Mouse (Mus musculus) activated CD4-positive, CD25-positive, alpha-beta regulatory T cell, adult 4 months (primary cell): ENCODE results near the gene Adgrl1. TPM values are rescaled to one million over a fixed set of nuclear protein-coding genes. Genes with fewer than 3 reads are reported as not detected.
"Not testable (repeated sequence)": the region's sequence is repeated elsewhere in the genome, so short reads cannot be mapped to it uniquely, and the experiment has no call there.

Experiments used
- ATAC-seq: one replicate; pipeline ENCODE4 v1.8.0; 2017
- polyA plus RNA-seq, 2 experiments: library from polyadenylated mRNA; unstranded; fragments of 100-300 nt; shearing (Covaris generic); gene quantifications; one replicate each; pipeline ENCODE4 v1.2.1; 2017

Adgrl1 gene
- polyA plus RNA-seq, 2 experiments from 2014 or later: 9.3 to 11.0 TPM

GRCm38 (mm10) chr8:83955106-83955957 is 55.4 kb downstream of the Adgrl1 start, which contains the start of the genes Gm10644 and Asf1b:
Gene Gm10644 (minus strand): TSS chr8:83955205.
Gene Asf1b (plus strand): TSS chr8:83955507.
- ATAC-seq: peak; percentile 90

- ATAC-seq: no peak
These were observed 56.0 kb downstream of the Adgrl1 start for GRCm38 (mm10) chr8:83955958-83956218.

- ATAC-seq: no peak
These were observed 56.9 kb downstream of the Adgrl1 start for GRCm38 (mm10) chr8:83956789-83957188.

GRCm38 (mm10) chr8:83964015-83964765 is 64.3 kb downstream of the Adgrl1 start:
- ATAC-seq: no peak

- ATAC-seq: no peak
These were observed 67.8 kb downstream of the Adgrl1 start for GRCm38 (mm10) chr8:83967701-83968100.

GRCm38 (mm10) chr8:83971121-83971520 is 71.2 kb downstream of the Adgrl1 start:
- no peak for ATAC-seq

GRCm38 (mm10) chr8:83971661-83972060 is 71.8 kb downstream of the Adgrl1 start:
- no peak for ATAC-seq

GRCm38 (mm10) chr8:83972150-83973120 is 72.5 kb downstream of the Adgrl1 start, which contains the start of gene Prkaca:
Gene Prkaca (plus strand): TSS chr8:83972993.
- peak; percentile 99 for ATAC-seq

GRCm38 (mm10) chr8:83973161-83974031 is 73.5 kb downstream of the Adgrl1 start:
- no peak for ATAC-seq

- no peak for ATAC-seq
These were observed 74.6 kb downstream of the Adgrl1 start for GRCm38 (mm10) chr8:83974521-83974920.

GRCm38 (mm10) chr8:83976101-83976630 is 76.3 kb downstream of the Adgrl1 start:
- no peak for ATAC-seq

GRCm38 (mm10) chr8:83976779-83977350 is 77.0 kb downstream of the Adgrl1 start:
- no peak for ATAC-seq

GRCm38 (mm10) chr8:83977646-83978045 is 77.7 kb downstream of the Adgrl1 start:
- no peak for ATAC-seq

GRCm38 (mm10) chr8:83978200-83978599 is 78.3 kb downstream of the Adgrl1 start:
- ATAC-seq: no peak

- ATAC-seq: no peak
These were observed 80.3 kb downstream of the Adgrl1 start for GRCm38 (mm10) chr8:83980250-83980649.

GRCm38 (mm10) chr8:83980845-83981244 is 80.9 kb downstream of the Adgrl1 start:
- ATAC-seq: no peak

- ATAC-seq: no peak
These were observed 81.6 kb downstream of the Adgrl1 start for GRCm38 (mm10) chr8:83981533-83981932.

- no peak for ATAC-seq
These were observed 82.5 kb downstream of the Adgrl1 start for GRCm38 (mm10) chr8:83982449-83982848.

GRCm38 (mm10) chr8:83983222-83983621 is 83.3 kb downstream of the Adgrl1 start:
- ATAC-seq: not testable (repeated sequence)

GRCm38 (mm10) chr8:83989243-83989642 is 89.3 kb downstream of the Adgrl1 start:
- no peak for ATAC-seq

GRCm38 (mm10) chr8:83990170-83990569 is 90.3 kb downstream of the Adgrl1 start:
- ATAC-seq: no peak
